Mouse (Mus musculus) MEL (cell line): ENCODE measurements around the gene Col13a1.

Experiments used
- CHD2 ChIP-seq: IDR thresholded peaks from 2 replicates; pipeline ENCODE4 v1.6.1; 2011; ENCODE audit warnings: low read length, improper control_type of control experiment
- CTCF ChIP-seq, 3 experiments: IDR thresholded peaks in 2 of 3; conservative IDR thresholded peaks in 1 of 3; 2 replicates each; pipeline ENCODE4 v1.5.1; 2011 to 2012; ENCODE audit warnings: low read length in 3 of 3, low read depth in 2 of 3, mild to moderate bottlenecking in 2 of 3, improper control_type of control experiment in 1 of 3, inconsistent platforms in 1 of 3, mixed read lengths in 1 of 3, moderate library complexity in 1 of 3; ENCODE audit not compliant: control insufficient read depth in 1 of 3, insufficient read depth in 1 of 3, poor library complexity in 1 of 3, severe bottlenecking in 1 of 3
- MEF2A ChIP-seq: IDR thresholded peaks from 2 replicates; pipeline ENCODE4 v1.6.1; 2014; ENCODE audit warnings: low read depth, mild to moderate bottlenecking, inconsistent platforms, low read length, improper control_type of control experiment; ENCODE audit not compliant: poor library complexity, insufficient replicate concordance, severe bottlenecking; ENCODE audit errors: extremely low read depth
- POLR2A ChIP-seq, 2 experiments: IDR thresholded peaks; 2 replicates each; pipeline ENCODE4 v1.6.1; 2011 to 2012; ENCODE audit warnings: low read length in 2 of 2, mild to moderate bottlenecking in 2 of 2, control low read depth in 1 of 2, improper control_type of control experiment in 1 of 2, low read depth in 1 of 2, moderate library complexity in 1 of 2; ENCODE audit not compliant: control insufficient read depth in 1 of 2, insufficient read depth in 1 of 2, poor library complexity in 1 of 2
- POLR2AphosphoS2 ChIP-seq: IDR thresholded peaks from 2 replicates; pipeline ENCODE4 v1.6.1; 2011; ENCODE audit warnings: low read length, improper control_type of control experiment
- USF1 ChIP-seq: IDR thresholded peaks from 2 replicates; pipeline ENCODE4 v1.6.1; 2014; ENCODE audit warnings: low read depth, mild to moderate bottlenecking, inconsistent platforms, low read length, improper control_type of control experiment, moderate library complexity

DNA sequence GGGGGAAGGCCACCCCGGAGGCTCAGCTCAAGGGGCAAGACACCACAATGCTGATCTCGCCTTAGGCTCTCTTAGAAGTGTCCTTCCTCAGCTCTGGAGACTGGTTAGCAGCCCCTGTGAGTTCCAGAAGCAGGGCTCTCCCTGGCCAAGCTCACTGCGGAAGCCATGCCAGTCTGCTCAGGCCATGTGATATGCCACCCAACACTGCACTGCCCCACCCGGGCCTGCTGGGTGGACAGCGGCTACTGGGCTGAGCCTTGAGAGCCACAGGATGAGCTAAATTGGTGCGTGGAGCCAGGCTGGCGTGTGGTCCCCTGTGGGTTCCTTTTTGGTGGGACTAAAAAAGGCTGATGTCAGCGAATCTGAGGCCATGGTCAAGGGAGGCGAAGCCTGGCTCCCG lies 88.6 kb downstream of the Col13a1 start:
- TF ChIP-seq MEF2A (no peak), POLR2AphosphoS2 (no peak), CTCF (IDR thresholded peaks at IDR 0.05 in 2 of 3, conservative IDR thresholded peaks at IDR 0.05 in 1 of 3; ENCODE audit: control insufficient read depth in 1 of 3, insufficient read depth in 1 of 3, low read depth in 2 of 3, low read length in 3 of 3, poor library complexity in 1 of 3, severe bottlenecking in 1 of 3) (no peak), CHD2 (no peak), POLR2A (IDR thresholded peaks at IDR 0.05; ENCODE audit: control insufficient read depth in 1 of 2, insufficient read depth in 1 of 2, low read depth in 1 of 2, low read length in 2 of 2, poor library complexity in 1 of 2) (no peak), USF1 (no peak)
